Mouse (Mus musculus): Measurements from ENCODE around the gene Eng. TPM values are rescaled to one million over a fixed set of nuclear protein-coding genes. Genes with fewer than 3 reads are reported as not detected.
A peak's percentile ranks its signal among the peaks of the same experiment; 100 is the strongest.

Eng gene
- polyA plus RNA-seq, 1 experiment from 2014 or later = 24.7 TPM

DNA sequence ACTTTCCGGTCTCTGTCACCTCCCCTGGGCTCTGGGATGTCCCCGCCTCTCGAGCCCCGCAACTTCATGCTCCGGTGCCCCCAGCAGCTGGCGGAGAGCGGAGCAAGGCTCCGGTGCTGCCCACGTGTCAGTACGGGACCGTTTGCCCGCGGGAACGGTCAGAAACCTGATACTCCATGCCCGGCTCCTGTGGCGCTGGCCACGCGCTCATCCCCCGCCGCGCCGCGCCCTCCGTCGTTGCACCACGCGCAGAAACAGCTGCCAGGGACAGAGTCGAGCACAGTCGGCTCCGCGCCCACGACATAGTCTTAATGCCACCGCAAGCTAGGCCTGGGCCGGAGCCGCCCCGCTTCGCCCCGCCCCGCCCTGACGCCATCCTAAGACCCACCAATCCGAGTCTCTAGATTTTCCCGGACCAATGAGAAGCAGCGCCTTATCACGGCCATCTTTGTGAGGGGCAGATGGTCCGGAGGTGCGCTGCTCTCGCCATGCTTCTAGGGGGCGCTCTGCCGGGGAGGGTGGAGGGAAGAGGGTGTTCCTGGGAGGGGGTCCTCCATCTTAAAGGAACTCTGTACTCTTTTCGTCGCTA, 47.5 kb downstream of the Eng start:
- Histone ChIP-seq H3K4me1 (peaks cover 43% of the 10 kb centered on the region), H3K4me3 (peak overlapping the region; percentile 94), H3K27me3 (ENCODE audit: poor library complexity, severe bottlenecking) (no peaks in the 10 kb centered on the region), H3K9me3 (no peaks in the 10 kb centered on the region), H3K27ac (peak overlapping the region; percentile 92), H3K36me3 (replicated peaks) (peaks cover 12% of the 10 kb centered on the region; the same call in 1 of the 2 replicates)
- under 1% methylated on average over 51 of the region's 51 CpGs for WGBS
- peak; percentile 96 for DNase-seq (ENCODE audit: extremely low spot score, low spot score)

- 90% methylated on average over 12 of the region's 12 CpGs for WGBS
- peak overlapping the region; percentile 92 for H3K27ac ChIP-seq
Observed at GRCm38 (mm10) chr2:32694691-32695090, 48.3 kb downstream of the Eng start.

GRCm38 (mm10) chr2:32699680-32700079, 53.3 kb downstream of the Eng start:
- Histone ChIP-seq H3K36me3 (replicated peaks) (peaks cover 29% of the 10 kb centered on the region), H3K9me3 (no peaks in the 10 kb centered on the region), H3K4me1 (0 out of 2 replicates have a peak, but pooled peaks cover under 1% of the 10 kb centered on the region), H3K4me3 (no peak overlapping the region), H3K27me3 (ENCODE audit: poor library complexity, severe bottlenecking) (no peaks in the 10 kb centered on the region), H3K27ac (no peak overlapping the region)
- DNase-seq (ENCODE audit: extremely low spot score, low spot score) = no peak
- whole genome bisulfite sequencing = 88% methylated on average over 6 of the region's 6 CpGs

More at GRCm38 (mm10) chr2:32694691-32695090, 48.3 kb downstream of the Eng start:
- H3K27me3 ChIP-seq (ENCODE audit: poor library complexity, severe bottlenecking) = no peaks in the 10 kb centered on the region
- H3K9me3 ChIP-seq = no peaks in the 10 kb centered on the region
- peak overlapping the region; percentile 94 for H3K4me3 ChIP-seq
- DNase-seq (ENCODE audit: extremely low spot score, low spot score) = no peak
- H3K36me3 ChIP-seq (replicated peaks) = peaks cover 12% of the 10 kb centered on the region; the same call in 1 of the 2 replicates
- peaks cover 41% of the 10 kb centered on the region for H3K4me1 ChIP-seq

DNA sequence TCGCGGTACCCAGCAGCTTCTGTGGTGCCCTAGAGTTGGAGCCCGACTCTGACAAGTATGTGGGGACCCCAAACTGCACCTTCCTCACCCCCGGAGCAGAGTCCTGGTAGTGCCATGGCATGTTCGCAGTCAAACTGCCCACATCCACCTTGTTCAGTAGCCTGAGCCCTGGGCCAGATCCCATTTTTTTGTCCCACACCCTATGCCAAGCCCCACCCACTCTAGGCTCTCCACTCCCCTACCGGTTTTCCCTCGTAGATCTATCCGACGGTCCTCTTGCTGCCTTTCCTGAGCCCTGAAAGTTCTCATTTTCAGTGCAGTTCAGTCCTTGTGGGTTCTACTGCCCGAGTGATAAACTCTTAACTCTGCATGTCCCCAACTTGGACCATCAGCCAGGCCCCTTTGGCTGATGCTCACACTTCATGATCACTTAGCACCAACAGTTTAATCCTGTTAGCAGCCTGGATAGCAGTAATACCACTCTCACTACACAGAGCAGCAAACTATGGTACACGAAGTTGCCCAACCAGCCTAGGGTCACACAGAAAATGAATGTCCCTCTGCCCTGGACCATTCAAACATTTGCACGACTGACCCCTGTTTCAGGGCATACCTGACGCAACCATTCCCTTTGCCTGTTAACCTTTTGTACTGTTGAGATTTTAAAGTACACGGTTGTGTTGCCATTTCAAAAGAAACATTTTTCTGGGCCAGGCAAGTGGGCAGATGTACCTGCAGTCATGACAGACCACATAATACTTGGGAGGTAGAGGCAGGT, 54.8 kb downstream of the Eng start:
- Histone ChIP-seq H3K27me3 (ENCODE audit: poor library complexity, severe bottlenecking) (no peaks in the 10 kb centered on the region), H3K36me3 (replicated peaks) (peaks cover 44% of the 10 kb centered on the region), H3K4me1 (no peaks in the 10 kb centered on the region), H3K27ac (0 out of 2 replicates have a peak overlapping the region, but pooled peaks have one; percentile 20), H3K9me3 (no peaks in the 10 kb centered on the region), H3K4me3 (no peak overlapping the region)
- DNase-seq (ENCODE audit: extremely low spot score, low spot score) = no peak
- WGBS = 87% methylated on average over 14 of the region's 14 CpGs

DNA sequence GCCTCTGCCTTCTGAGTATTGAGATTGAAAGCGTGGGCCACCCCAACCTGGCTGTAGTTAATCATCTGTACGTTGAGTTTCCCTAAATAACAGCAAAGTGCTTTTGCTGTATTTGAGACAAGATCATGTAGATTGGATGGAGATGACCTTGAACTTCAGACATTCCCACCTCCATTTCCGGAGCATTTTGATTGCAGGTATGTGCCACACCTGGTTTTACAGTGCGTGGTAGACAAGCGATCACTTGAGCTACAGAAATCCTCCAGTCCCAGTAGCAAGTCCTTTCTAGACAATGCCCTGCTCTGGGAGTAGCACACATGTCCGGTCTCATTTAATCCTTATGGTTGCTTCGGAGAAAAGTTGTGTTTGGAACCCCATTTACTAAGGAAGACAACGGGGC, 56.7 kb downstream of the Eng start:
- DNase-seq (ENCODE audit: extremely low spot score, low spot score) = no peak
- peaks cover 63% of the 10 kb centered on the region for H3K36me3 ChIP-seq (replicated peaks)
- no peak overlapping the region for H3K27ac ChIP-seq
- H3K4me1 ChIP-seq = no peaks in the 10 kb centered on the region
- WGBS = 94% methylated on average over 8 of the region's 8 CpGs
- no peaks in the 10 kb centered on the region for H3K27me3 ChIP-seq (ENCODE audit: poor library complexity, severe bottlenecking)
- no peaks in the 10 kb centered on the region for H3K9me3 ChIP-seq
- H3K4me3 ChIP-seq = no peak overlapping the region

- Histone ChIP-seq H3K9me3 (no peaks in the 10 kb centered on the region), H3K4me3 (no peak within 1 kb of the TSS), H3K27ac (no peak within 1 kb of the TSS), H3K4me1 (0 out of 2 replicates have a peak, but pooled peaks cover 2% of the 10 kb centered on the region), H3K36me3 (replicated peaks) (peaks cover 72% of the 10 kb centered on the region), H3K27me3 (ENCODE audit: poor library complexity, severe bottlenecking) (no peaks in the 10 kb centered on the region)
- DNase-seq (ENCODE audit: extremely low spot score, low spot score) = no peak
- WGBS = 92% methylated on average over 2 of the region's 2 CpGs
Observed at GRCm38 (mm10) chr2:32704021-32704421, 57.6 kb downstream of the Eng start, which contains the start of gene Fpgs. Gene Fpgs (minus strand): TSS chr2:32704145.

DNA sequence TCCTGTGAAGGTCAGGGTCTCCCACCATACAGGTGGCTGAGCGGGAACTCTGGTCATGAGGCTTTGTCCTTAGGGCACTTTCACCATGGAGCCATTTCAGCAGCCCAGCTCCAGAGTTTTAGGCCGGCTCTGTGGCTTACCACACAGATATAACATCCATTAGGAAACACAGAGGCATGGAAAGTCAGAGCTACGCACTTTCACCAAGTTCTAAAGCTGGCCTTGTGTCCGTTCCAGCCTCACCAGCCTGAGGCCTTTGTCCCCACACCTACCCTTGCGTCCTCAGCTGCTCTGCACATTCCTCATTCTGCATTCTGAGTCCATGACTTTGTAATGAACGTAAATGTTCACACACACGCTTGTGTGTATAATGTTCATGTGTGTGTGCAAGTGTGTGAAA, 58.6 kb downstream of the Eng start:
- Histone ChIP-seq H3K27ac (no peak overlapping the region), H3K27me3 (ENCODE audit: poor library complexity, severe bottlenecking) (no peaks in the 10 kb centered on the region), H3K36me3 (replicated peaks) (peaks cover 82% of the 10 kb centered on the region), H3K9me3 (no peaks in the 10 kb centered on the region), H3K4me3 (no peak overlapping the region), H3K4me1 (peaks cover 9% of the 10 kb centered on the region)
- DNase-seq (ENCODE audit: extremely low spot score, low spot score) = no peak
- 95% methylated on average over 7 of the region's 7 CpGs for WGBS

DNA sequence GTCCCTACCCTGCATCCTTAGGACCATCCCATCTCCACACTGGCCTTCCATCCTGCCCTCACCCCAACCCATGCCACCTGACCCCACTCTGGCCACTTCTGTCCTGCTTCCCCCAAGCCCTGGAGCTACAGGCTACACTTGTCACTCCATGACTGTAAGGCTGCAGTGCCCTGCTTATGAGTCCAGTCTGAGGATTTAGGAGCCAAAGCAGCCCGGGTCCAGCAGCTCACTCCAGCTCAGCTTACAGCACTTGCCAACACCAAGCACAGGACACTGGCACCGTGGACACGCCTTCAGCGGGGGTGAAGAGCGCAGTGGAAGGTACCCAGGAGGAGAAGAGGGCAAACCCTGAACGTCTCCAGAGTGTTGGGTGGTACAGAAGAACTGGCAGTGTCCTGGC, 60.6 kb downstream of the Eng start:
- Histone ChIP-seq H3K9me3 (no peaks in the 10 kb centered on the region), H3K27ac (no peak overlapping the region), H3K27me3 (ENCODE audit: poor library complexity, severe bottlenecking) (no peaks in the 10 kb centered on the region), H3K4me1 (peaks cover 18% of the 10 kb centered on the region), H3K36me3 (replicated peaks) (peaks cover 95% of the 10 kb centered on the region), H3K4me3 (no peak overlapping the region)
- WGBS = 96% methylated on average over 6 of the region's 6 CpGs
- no peak for DNase-seq (ENCODE audit: extremely low spot score, low spot score)

DNA sequence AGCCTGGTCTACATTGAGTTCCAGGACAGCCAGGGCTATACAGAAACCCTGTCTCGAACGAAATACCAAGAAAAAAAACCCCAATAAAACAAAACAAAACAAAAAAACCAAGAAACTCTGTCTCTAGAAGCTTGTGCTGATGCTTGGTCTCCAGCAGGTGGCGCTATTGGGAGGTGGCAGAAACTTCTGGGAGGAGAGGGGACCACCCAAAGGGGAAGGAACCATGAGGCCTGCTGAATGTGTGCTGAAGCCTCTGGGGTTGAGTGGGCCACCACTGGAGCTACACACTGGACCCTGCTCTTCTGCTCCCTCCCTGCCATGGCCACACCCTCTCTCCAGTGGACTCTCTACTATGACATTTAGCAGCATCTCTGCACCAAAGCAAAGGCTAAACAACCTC, 62.2 kb downstream of the Eng start:
- H3K4me3 ChIP-seq = no peak overlapping the region
- H3K4me1 ChIP-seq = peaks cover 31% of the 10 kb centered on the region
- no peaks in the 10 kb centered on the region for H3K9me3 ChIP-seq
- peak; percentile 75 for DNase-seq (ENCODE audit: extremely low spot score, low spot score)
- H3K36me3 ChIP-seq (replicated peaks) = peaks cover 79% of the 10 kb centered on the region
- no peak overlapping the region for H3K27ac ChIP-seq
- H3K27me3 ChIP-seq (ENCODE audit: poor library complexity, severe bottlenecking) = no peaks in the 10 kb centered on the region
- WGBS = 53% methylated on average over 3 of the region's 3 CpGs

GRCm38 (mm10) chr2:32709521-32710137, 63.2 kb downstream of the Eng start:
- Histone ChIP-seq H3K27me3 (ENCODE audit: poor library complexity, severe bottlenecking) (no peaks in the 10 kb centered on the region), H3K36me3 (replicated peaks) (peaks cover 69% of the 10 kb centered on the region), H3K9me3 (no peaks in the 10 kb centered on the region), H3K4me1 (peaks cover 41% of the 10 kb centered on the region), H3K4me3 (no peak overlapping the region; the same call in 1 of the 2 replicates), H3K27ac (no peak overlapping the region)
- no peak for DNase-seq (ENCODE audit: extremely low spot score, low spot score)
- 95% methylated on average over 20 of the region's 20 CpGs for WGBS

DNA sequence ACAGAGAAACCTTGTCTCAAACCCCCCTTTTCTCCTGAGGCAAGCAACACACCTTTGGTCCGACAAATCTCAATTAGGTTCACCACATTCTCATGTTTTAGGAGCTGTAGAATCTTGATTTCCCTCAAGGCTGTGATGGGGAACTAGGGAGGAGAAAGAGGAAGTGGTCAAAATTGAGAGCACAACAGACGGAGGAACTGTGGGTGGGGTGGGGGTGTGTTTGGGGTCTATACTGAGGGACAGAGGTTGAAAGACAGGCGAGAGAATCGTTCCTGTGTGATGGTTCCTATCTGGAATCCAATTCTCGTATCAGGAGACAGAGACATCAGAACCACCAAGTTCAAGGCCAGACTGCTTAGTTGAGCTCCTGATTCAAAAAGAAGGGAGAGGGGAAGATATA, 64.0 kb downstream of the Eng start:
- Histone ChIP-seq H3K27ac (no peak overlapping the region), H3K4me3 (no peak overlapping the region), H3K4me1 (peaks cover 44% of the 10 kb centered on the region), H3K27me3 (ENCODE audit: poor library complexity, severe bottlenecking) (no peaks in the 10 kb centered on the region), H3K9me3 (no peaks in the 10 kb centered on the region), H3K36me3 (replicated peaks) (peaks cover 61% of the 10 kb centered on the region)
- WGBS = 90% methylated on average over 5 of the region's 5 CpGs
- DNase-seq (ENCODE audit: extremely low spot score, low spot score) = no peak

GRCm38 (mm10) chr2:32711301-32712056, 65.1 kb downstream of the Eng start:
- Histone ChIP-seq H3K27ac (peak overlapping the region; percentile 98), H3K4me1 (peaks cover 44% of the 10 kb centered on the region), H3K36me3 (replicated peaks) (peaks cover 51% of the 10 kb centered on the region), H3K4me3 (peak overlapping the region; percentile 97), H3K27me3 (ENCODE audit: poor library complexity, severe bottlenecking) (no peaks in the 10 kb centered on the region), H3K9me3 (no peaks in the 10 kb centered on the region)
- 30% methylated on average over 9 of the region's 9 CpGs for WGBS
- DNase-seq (ENCODE audit: extremely low spot score, low spot score) = no peak
